Mouse (Mus musculus): ENCODE results near the gene Scube1. TPM values are rescaled to one million over a fixed set of nuclear protein-coding genes. Genes with fewer than 3 reads are reported as not detected.

The Scube1 gene
- polyA plus RNA-seq, 1 experiment from 2014 or later, result 0.41 TPM

DNA sequence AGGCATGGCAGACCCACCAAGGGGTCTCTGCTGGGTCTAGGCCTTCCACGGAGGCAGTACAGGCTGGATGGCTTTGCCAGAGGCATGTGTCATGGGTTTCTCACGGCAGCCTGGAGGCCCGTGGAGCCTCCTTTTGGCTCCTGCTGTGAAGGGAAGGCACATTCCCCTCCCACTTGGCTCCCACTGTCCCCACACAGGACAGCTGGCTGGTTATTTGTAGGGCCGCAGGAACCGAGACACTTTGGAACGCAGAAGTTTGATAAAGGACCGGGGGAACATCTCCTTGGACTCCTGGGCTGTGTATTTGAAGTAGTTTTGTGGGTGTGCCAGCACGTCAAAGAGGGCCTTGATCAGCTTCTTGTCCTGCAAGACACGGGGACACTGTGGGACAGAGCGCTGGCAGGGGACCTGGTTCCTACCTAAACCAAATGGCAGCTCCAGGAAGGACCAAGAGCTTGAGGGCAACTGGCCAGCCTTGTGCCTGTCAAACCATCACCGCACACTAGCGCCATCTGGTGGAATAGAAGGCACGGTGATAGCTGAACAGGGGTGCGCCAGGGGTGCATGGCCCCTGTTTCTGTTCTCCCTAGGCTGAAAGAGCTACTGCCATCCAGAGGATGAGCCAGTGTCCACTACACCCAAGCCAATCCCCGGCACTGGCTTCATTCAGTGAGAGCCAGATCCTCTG is 117.6 kb downstream of the Scube1 start:
- TF ChIP-seq EP300 (IDR thresholded peaks at IDR 0.05; ENCODE audit: low read depth), result no peak
- peak; percentile 98 for TF ChIP-seq CTCF (IDR thresholded peaks at IDR 0.05; ENCODE audit: low read depth)

DNA sequence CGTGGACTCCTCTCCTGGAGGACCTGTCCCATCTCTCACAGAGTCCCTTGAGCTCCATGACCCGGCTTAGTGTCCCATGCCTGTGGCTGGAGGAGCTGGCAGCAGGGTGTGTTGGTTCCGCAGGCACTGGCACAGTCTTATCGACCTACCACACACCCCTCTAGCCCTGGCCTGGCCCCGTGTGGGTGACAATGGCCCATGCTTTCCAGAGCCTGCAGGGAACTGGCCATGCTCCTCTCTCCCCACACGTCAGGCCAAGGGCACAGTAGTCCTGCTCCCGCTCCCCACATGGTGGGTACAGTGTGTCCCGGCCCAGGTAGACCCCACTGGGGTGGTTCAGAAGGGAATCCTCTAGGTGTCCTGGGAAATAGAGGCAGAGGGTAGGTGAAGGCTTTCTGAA is 118.1 kb downstream of the Scube1 start:
- 66% methylated on average over 8 of the region's 8 CpGs for WGBS (ENCODE audit: insufficient replicate concordance)
- Histone ChIP-seq H3K9me3 (ENCODE audit: low read length) (no peaks in the 10 kb centered on the region), H3K36me3 (replicated peaks; ENCODE audit: insufficient read depth, low read length) (no peaks in the 10 kb centered on the region), H3K27me3 (ENCODE audit: insufficient read depth, low read length) (no peaks in the 10 kb centered on the region), H3K9ac (replicated peaks) (0 out of 2 replicates have a peak overlapping the region, but pooled peaks have one; percentile 17), H3K27ac (ENCODE audit: low read depth) (0 out of 2 replicates have a peak overlapping the region, but pooled peaks have one; percentile 9), H3K4me1 (ENCODE audit: insufficient read depth) (peaks cover 21% of the 10 kb centered on the region), H3K4me3 (ENCODE audit: low read depth, low read length) (no peak overlapping the region), H3K4me2 (ENCODE audit: low read depth, low read length) (peak overlapping the region; percentile 54)
- peak; percentile 68 for DNase-seq
- peak; percentile 28 for TF ChIP-seq CTCF (IDR thresholded peaks at IDR 0.05; ENCODE audit: low read depth)
- TF ChIP-seq EP300 (IDR thresholded peaks at IDR 0.05; ENCODE audit: low read depth), result peak; percentile 29; the same call in 1 of the 2 replicates
- ATAC-seq, result peak; percentile 84

More for the DNA sequence above, 117.6 kb downstream of the Scube1 start:
- ATAC-seq (peak; percentile 75), DNase-seq (peak; percentile 86)
- Histone ChIP-seq H3K27me3 (ENCODE audit: insufficient read depth, low read length) (no peaks in the 10 kb centered on the region), H3K4me2 (ENCODE audit: low read depth, low read length) (peak overlapping the region; percentile 54), H3K9me3 (ENCODE audit: low read length) (no peaks in the 10 kb centered on the region), H3K36me3 (replicated peaks; ENCODE audit: insufficient read depth, low read length) (no peaks in the 10 kb centered on the region), H3K4me3 (ENCODE audit: low read depth, low read length) (no peak overlapping the region), H3K4me1 (ENCODE audit: insufficient read depth) (peaks cover 21% of the 10 kb centered on the region), H3K27ac (ENCODE audit: low read depth) (0 out of 2 replicates have a peak overlapping the region, but pooled peaks have one; percentile 9), H3K9ac (replicated peaks) (0 out of 2 replicates have a peak overlapping the region, but pooled peaks have one; percentile 17)
- WGBS (ENCODE audit: insufficient replicate concordance), result 41% methylated on average over 15 of the region's 15 CpGs

GRCm38 (mm10) chr15:83606216-83606615 is 118.6 kb downstream of the Scube1 start:
- H3K9ac ChIP-seq (replicated peaks), result no peak overlapping the region
- 0 out of 2 replicates have a peak overlapping the region, but pooled peaks have one; percentile 54 for H3K4me2 ChIP-seq (ENCODE audit: low read depth, low read length)
- no peaks in the 10 kb centered on the region for H3K9me3 ChIP-seq (ENCODE audit: low read length)
- ATAC-seq (0 out of 2 replicates have a peak, but pooled peaks have one; percentile 20), DNase-seq (no peak)
- WGBS (ENCODE audit: insufficient replicate concordance), result 84% methylated on average over 11 of the region's 11 CpGs
- H3K4me1 ChIP-seq (ENCODE audit: insufficient read depth), result peaks cover 23% of the 10 kb centered on the region
- H3K4me3 ChIP-seq (ENCODE audit: low read depth, low read length), result no peak overlapping the region
- TF ChIP-seq EP300 (IDR thresholded peaks at IDR 0.05; ENCODE audit: low read depth), result no peak
- TF ChIP-seq CTCF (IDR thresholded peaks at IDR 0.05; ENCODE audit: low read depth), result no peak
- no peaks in the 10 kb centered on the region for H3K36me3 ChIP-seq (replicated peaks; ENCODE audit: insufficient read depth, low read length)
- H3K27me3 ChIP-seq (ENCODE audit: insufficient read depth, low read length), result no peaks in the 10 kb centered on the region
- H3K27ac ChIP-seq (ENCODE audit: low read depth), result 0 out of 2 replicates have a peak overlapping the region, but pooled peaks have one; percentile 34

DNA sequence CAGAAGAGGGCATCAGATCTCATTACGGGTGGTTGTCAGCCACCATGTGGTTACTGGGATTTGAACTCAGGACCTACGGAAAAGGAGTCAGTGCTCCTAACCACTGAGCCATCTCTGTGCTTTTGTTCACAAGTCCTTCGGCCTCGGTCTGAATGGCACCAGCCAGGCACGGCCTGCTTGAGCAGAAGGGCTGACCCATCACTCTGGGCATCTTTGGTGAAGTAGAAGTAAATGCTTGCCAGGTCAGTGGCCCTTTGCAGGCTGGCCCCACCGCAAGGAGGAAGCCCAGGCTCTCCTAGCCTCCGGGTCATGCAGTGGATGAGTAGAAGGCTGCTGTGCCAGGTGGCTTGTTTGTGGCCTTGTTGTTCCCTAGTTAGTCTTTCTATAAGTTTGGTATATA is 121.4 kb downstream of the Scube1 start:
- Histone ChIP-seq H3K27ac (ENCODE audit: low read depth) (no peak overlapping the region), H3K4me2 (ENCODE audit: low read depth, low read length) (no peak overlapping the region), H3K9me3 (ENCODE audit: low read length) (no peaks in the 10 kb centered on the region), H3K4me3 (ENCODE audit: low read depth, low read length) (no peak overlapping the region), H3K4me1 (ENCODE audit: insufficient read depth) (peaks cover 25% of the 10 kb centered on the region), H3K36me3 (replicated peaks; ENCODE audit: insufficient read depth, low read length) (no peaks in the 10 kb centered on the region), H3K27me3 (ENCODE audit: insufficient read depth, low read length) (no peaks in the 10 kb centered on the region), H3K9ac (replicated peaks) (no peak overlapping the region)
- WGBS (ENCODE audit: insufficient replicate concordance), result 90% methylated on average over 7 of the region's 7 CpGs
- TF ChIP-seq EP300 (IDR thresholded peaks at IDR 0.05; ENCODE audit: low read depth) (no peak), CTCF (IDR thresholded peaks at IDR 0.05; ENCODE audit: low read depth) (no peak)
- no peak for DNase-seq
- ATAC-seq, result no peak

GRCm38 (mm10) chr15:83603046-83603396 is 121.8 kb downstream of the Scube1 start:
- H3K4me2 ChIP-seq (ENCODE audit: low read depth, low read length), result no peak overlapping the region
- peaks cover 25% of the 10 kb centered on the region for H3K4me1 ChIP-seq (ENCODE audit: insufficient read depth)
- DNase-seq, result no peak
- WGBS (ENCODE audit: insufficient replicate concordance), result 78% methylated on average over 1 of the region's 1 CpGs
- TF ChIP-seq CTCF (IDR thresholded peaks at IDR 0.05; ENCODE audit: low read depth), result peak; percentile 42
- TF ChIP-seq EP300 (IDR thresholded peaks at IDR 0.05; ENCODE audit: low read depth), result no peak
- H3K27ac ChIP-seq (ENCODE audit: low read depth), result peak overlapping the region; percentile 64
- H3K9me3 ChIP-seq (ENCODE audit: low read length), result no peaks in the 10 kb centered on the region
- no peak overlapping the region for H3K4me3 ChIP-seq (ENCODE audit: low read depth, low read length)
- H3K27me3 ChIP-seq (ENCODE audit: insufficient read depth, low read length), result no peaks in the 10 kb centered on the region
- H3K36me3 ChIP-seq (replicated peaks; ENCODE audit: insufficient read depth, low read length), result no peaks in the 10 kb centered on the region
- ATAC-seq, result no peak
- H3K9ac ChIP-seq (replicated peaks), result no peak overlapping the region

GRCm38 (mm10) chr15:83602372-83603045 is 122.3 kb downstream of the Scube1 start:
- peak; percentile 48 for DNase-seq
- no peaks in the 10 kb centered on the region for H3K36me3 ChIP-seq (replicated peaks; ENCODE audit: insufficient read depth, low read length)
- no peak overlapping the region for H3K4me3 ChIP-seq (ENCODE audit: low read depth, low read length)
- H3K27me3 ChIP-seq (ENCODE audit: insufficient read depth, low read length), result no peaks in the 10 kb centered on the region
- no peak for TF ChIP-seq CTCF (IDR thresholded peaks at IDR 0.05; ENCODE audit: low read depth)
- no peak for TF ChIP-seq EP300 (IDR thresholded peaks at IDR 0.05; ENCODE audit: low read depth)
- H3K4me1 ChIP-seq (ENCODE audit: insufficient read depth), result peaks cover 25% of the 10 kb centered on the region
- H3K9me3 ChIP-seq (ENCODE audit: low read length), result no peaks in the 10 kb centered on the region
- no peak overlapping the region for H3K9ac ChIP-seq (replicated peaks)
- WGBS (ENCODE audit: insufficient replicate concordance), result 43% methylated on average over 13 of the region's 13 CpGs
- no peak overlapping the region for H3K4me2 ChIP-seq (ENCODE audit: low read depth, low read length)
- peak overlapping the region; percentile 64 for H3K27ac ChIP-seq (ENCODE audit: low read depth)
- ATAC-seq, result peak; percentile 43; the same call in 1 of the 2 replicates

Measured in liver, postnatal 0 days (tissue).